Mouse (Mus musculus): Measurements from ENCODE around the gene Scnm1. TPM values are rescaled to one million over a fixed set of nuclear protein-coding genes. Genes with fewer than 3 reads are reported as not detected.

Gene Scnm1
- total RNA-seq, 1 experiment: 38.1 TPM

DNA sequence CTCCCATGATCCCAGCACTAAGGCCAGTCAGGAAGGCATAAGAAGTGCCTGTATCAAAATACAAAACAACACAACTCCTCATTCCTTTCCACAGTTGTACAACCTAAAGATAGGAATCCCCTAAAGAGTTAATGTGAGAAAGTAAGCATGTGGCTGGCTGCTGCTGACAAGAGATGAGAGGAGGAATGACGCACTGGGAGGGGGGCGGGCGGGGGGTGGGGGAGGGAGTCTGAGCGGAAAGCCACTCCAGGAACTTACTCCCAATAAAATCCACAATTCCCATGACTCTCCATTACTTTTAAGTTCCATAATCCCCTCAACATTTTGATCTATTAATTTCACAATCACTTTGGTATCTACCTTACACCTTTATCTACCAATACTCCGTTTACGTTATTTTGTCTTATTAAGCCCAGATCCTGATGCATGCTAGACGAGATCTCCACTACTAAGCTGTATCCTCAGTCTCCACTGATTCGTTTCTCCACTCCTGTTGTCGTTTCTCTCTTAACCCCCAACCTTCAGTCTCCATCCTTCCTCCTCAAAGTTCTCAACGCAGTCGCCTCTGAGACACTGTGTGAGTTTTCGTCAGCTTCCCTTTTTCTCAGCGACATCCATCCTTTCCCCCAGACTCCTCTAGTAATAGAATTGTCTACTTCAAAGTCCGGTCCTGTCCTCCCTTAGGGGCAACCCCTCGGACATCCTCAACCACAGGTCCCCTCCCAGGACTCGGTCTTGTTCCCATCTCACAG is 28.0 kb downstream of the Scnm1 start:
- in situ Hi-C loops (cut with MboI; ENCODE audit: low sequenced_read_pairs in 2 of 2, unreplicated experiment in 2 of 2): no loop called here
- H3K9ac ChIP-seq (ENCODE audit: insufficient read depth, low read depth, low read length, poor library complexity, severe bottlenecking): peak overlapping the region; percentile 89
- DNase-seq (ENCODE audit: low read depth, low spot score): no peak
- H3K4me1 ChIP-seq (ENCODE audit: control insufficient read depth in 2 of 2, insufficient read depth in 2 of 2, low read length in 2 of 2, poor library complexity in 1 of 2): peaks cover 0 to 1% of the 10 kb centered on the region in 2 experiments; a peak in 1 of 4 replicates
- peak overlapping the region; percentile 59 for H3K27ac ChIP-seq (ENCODE audit: insufficient read depth, low read depth, low read length, poor library complexity, severe bottlenecking)
- TF ChIP-seq ZNF384 (IDR thresholded peaks at IDR 0.05; ENCODE audit: low read depth, low read length) (no peak), ZC3H11A (IDR thresholded peaks at IDR 0.05; ENCODE audit: borderline replicate concordance, low read depth, low read length) (no peak), HCFC1 (IDR thresholded peaks at IDR 0.05; ENCODE audit: borderline replicate concordance, insufficient read depth, low read length) (no peak), CHD2 (IDR thresholded peaks at IDR 0.05; ENCODE audit: low read depth, low read length) (no peak), MAFK (IDR thresholded peaks at IDR 0.05; ENCODE audit: insufficient read depth, low read depth, low read length) (no peak)
- peaks cover 5% of the 10 kb centered on the region; the same call in 1 of the 2 replicates for H3K36me3 ChIP-seq (ENCODE audit: control insufficient read depth, insufficient read depth, low read length, poor library complexity, severe bottlenecking)
- H3K9me3 ChIP-seq (ENCODE audit: control insufficient read depth, insufficient read depth, low read depth, low read length): no peaks in the 10 kb centered on the region
- H3K4me3 ChIP-seq (ENCODE audit: insufficient read depth in 1 of 2, low read depth in 1 of 2, low read length in 2 of 2, poor library complexity in 1 of 2, severe bottlenecking in 1 of 2): peak overlapping the region; percentile 85 to 89

DNA sequence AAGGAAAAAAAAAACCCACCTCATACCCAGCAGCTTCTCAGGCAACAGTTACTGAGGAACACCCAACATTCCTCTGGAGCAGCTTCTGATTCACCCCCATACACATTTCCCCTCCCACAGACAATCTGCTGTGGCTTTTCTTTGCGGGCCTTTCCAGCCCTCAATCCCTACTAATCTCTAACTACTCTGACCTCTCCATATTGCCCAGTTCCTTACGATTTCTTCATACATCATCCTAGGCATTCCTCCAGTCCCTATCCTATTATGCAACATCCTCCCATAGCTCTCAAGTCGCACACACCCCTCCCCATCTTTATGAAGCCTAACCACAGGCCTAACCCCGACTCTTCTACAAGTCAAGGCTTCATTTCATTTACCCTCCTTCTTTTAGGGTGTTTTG is 28.7 kb downstream of the Scnm1 start:
- H3K27ac ChIP-seq (ENCODE audit: insufficient read depth, low read depth, low read length, poor library complexity, severe bottlenecking): no peak overlapping the region
- in situ Hi-C loops (cut with MboI; ENCODE audit: low sequenced_read_pairs in 2 of 2, unreplicated experiment in 2 of 2): no loop called here

GRCm38 (mm10) chr3:95100854-95101253 is 33.0 kb downstream of the Scnm1 start:
- no peak overlapping the region for H3K9ac ChIP-seq (ENCODE audit: insufficient read depth, low read depth, low read length, poor library complexity, severe bottlenecking)
- no peaks in the 10 kb centered on the region for H3K9me3 ChIP-seq (ENCODE audit: control insufficient read depth, insufficient read depth, low read depth, low read length)
- H3K4me1 ChIP-seq (ENCODE audit: control insufficient read depth in 2 of 2, insufficient read depth in 2 of 2, low read length in 2 of 2, poor library complexity in 1 of 2): peaks cover 0 to 1% of the 10 kb centered on the region in 2 experiments; a peak in 1 of 4 replicates
- no peak overlapping the region for H3K27ac ChIP-seq (ENCODE audit: insufficient read depth, low read depth, low read length, poor library complexity, severe bottlenecking)
- H3K36me3 ChIP-seq (ENCODE audit: control insufficient read depth, insufficient read depth, low read length, poor library complexity, severe bottlenecking): peaks cover 5% of the 10 kb centered on the region
- TF ChIP-seq ZC3H11A (IDR thresholded peaks at IDR 0.05; ENCODE audit: borderline replicate concordance, low read depth, low read length): no peak
- TF ChIP-seq CHD2 (IDR thresholded peaks at IDR 0.05; ENCODE audit: low read depth, low read length): no peak
- TF ChIP-seq MAFK (IDR thresholded peaks at IDR 0.05; ENCODE audit: insufficient read depth, low read depth, low read length): no peak
- TF ChIP-seq ZNF384 (IDR thresholded peaks at IDR 0.05; ENCODE audit: low read depth, low read length): no peak
- no peak for TF ChIP-seq HCFC1 (IDR thresholded peaks at IDR 0.05; ENCODE audit: borderline replicate concordance, insufficient read depth, low read length)
- DNase-seq (ENCODE audit: low read depth, low spot score): no peak
- in situ Hi-C loops (cut with MboI; ENCODE audit: low sequenced_read_pairs in 2 of 2, unreplicated experiment in 2 of 2): no loop called here
- H3K4me3 ChIP-seq (ENCODE audit: insufficient read depth in 1 of 2, low read depth in 1 of 2, low read length in 2 of 2, poor library complexity in 1 of 2, severe bottlenecking in 1 of 2): no peak overlapping the region

More for the DNA sequence above, 28.7 kb downstream of the Scnm1 start:
- Histone ChIP-seq H3K36me3 (ENCODE audit: control insufficient read depth, insufficient read depth, low read length, poor library complexity, severe bottlenecking) (peaks cover 5% of the 10 kb centered on the region; the same call in 1 of the 2 replicates), H3K4me1 (ENCODE audit: control insufficient read depth in 2 of 2, insufficient read depth in 2 of 2, low read length in 2 of 2, poor library complexity in 1 of 2) (peaks cover 0 to 1% of the 10 kb centered on the region in 2 experiments; a peak in 1 of 4 replicates), H3K4me3 (ENCODE audit: insufficient read depth in 1 of 2, low read depth in 1 of 2, low read length in 2 of 2, poor library complexity in 1 of 2, severe bottlenecking in 1 of 2) (peak overlapping the region; percentile 85 to 89), H3K9me3 (ENCODE audit: control insufficient read depth, insufficient read depth, low read depth, low read length) (no peaks in the 10 kb centered on the region), H3K9ac (ENCODE audit: insufficient read depth, low read depth, low read length, poor library complexity, severe bottlenecking) (peak overlapping the region; percentile 67; the same call in 1 of the 2 replicates)
- TF ChIP-seq ZNF384 (IDR thresholded peaks at IDR 0.05; ENCODE audit: low read depth, low read length) (no peak), MAFK (IDR thresholded peaks at IDR 0.05; ENCODE audit: insufficient read depth, low read depth, low read length) (no peak), ZC3H11A (IDR thresholded peaks at IDR 0.05; ENCODE audit: borderline replicate concordance, low read depth, low read length) (no peak), CHD2 (IDR thresholded peaks at IDR 0.05; ENCODE audit: low read depth, low read length) (no peak), HCFC1 (IDR thresholded peaks at IDR 0.05; ENCODE audit: borderline replicate concordance, insufficient read depth, low read length) (no peak)
- no peak for DNase-seq (ENCODE audit: low read depth, low spot score)

- no peaks in the 10 kb centered on the region; the same call in 1 of the 2 replicates for H3K36me3 ChIP-seq (ENCODE audit: control insufficient read depth, insufficient read depth, low read length, poor library complexity, severe bottlenecking)
- in situ Hi-C loops (cut with MboI; ENCODE audit: low sequenced_read_pairs in 2 of 2, unreplicated experiment in 2 of 2): no loop called here
Observed at GRCm38 (mm10) chr3:95088071-95088470, 45.7 kb downstream of the Scnm1 start.

More at GRCm38 (mm10) chr3:95088071-95088470, 45.7 kb downstream of the Scnm1 start:
- Histone ChIP-seq H3K9me3 (ENCODE audit: control insufficient read depth, insufficient read depth, low read depth, low read length) (no peaks in the 10 kb centered on the region), H3K4me3 (ENCODE audit: insufficient read depth in 1 of 2, low read depth in 1 of 2, low read length in 2 of 2, poor library complexity in 1 of 2, severe bottlenecking in 1 of 2) (no peak overlapping the region), H3K9ac (ENCODE audit: insufficient read depth, low read depth, low read length, poor library complexity, severe bottlenecking) (no peak overlapping the region), H3K4me1 (ENCODE audit: control insufficient read depth in 2 of 2, insufficient read depth in 2 of 2, low read length in 2 of 2, poor library complexity in 1 of 2) (no peaks in the 10 kb centered on the region; a peak in 1 of 4 replicates), H3K27ac (ENCODE audit: insufficient read depth, low read depth, low read length, poor library complexity, severe bottlenecking) (no peak overlapping the region)
- no peak for TF ChIP-seq ZNF384 (IDR thresholded peaks at IDR 0.05; ENCODE audit: low read depth, low read length)
- TF ChIP-seq CHD2 (IDR thresholded peaks at IDR 0.05; ENCODE audit: low read depth, low read length): no peak
- TF ChIP-seq HCFC1 (IDR thresholded peaks at IDR 0.05; ENCODE audit: borderline replicate concordance, insufficient read depth, low read length): no peak
- no peak for TF ChIP-seq MAFK (IDR thresholded peaks at IDR 0.05; ENCODE audit: insufficient read depth, low read depth, low read length)
- no peak for TF ChIP-seq ZC3H11A (IDR thresholded peaks at IDR 0.05; ENCODE audit: borderline replicate concordance, low read depth, low read length)
- no peak for DNase-seq (ENCODE audit: low read depth, low spot score)

Other genes with a start within 250 kb of the Scnm1 start
- gene Psmb4, start 247.1 kb downstream of the Scnm1 start, total RNA-seq (2012; rRNA removed): 395 and 498 TPM in 2 replicates
- 1.5 and 2.7 TPM in 2 replicates for gene Selenbp1, start 201.0 kb downstream of the Scnm1 start, total RNA-seq (2012; rRNA removed)
- gene Rfx5, start 179.9 kb downstream of the Scnm1 start, total RNA-seq (2012; rRNA removed): 6.1 and 9.0 TPM in 2 replicates
- gene Pi4kb, start 159.3 kb downstream of the Scnm1 start, total RNA-seq (2012; rRNA removed): 29.7 and 34.4 TPM in 2 replicates
- gene Zfp687, start 118.6 kb downstream of the Scnm1 start, total RNA-seq (2012; rRNA removed): 19.8 and 20.6 TPM in 2 replicates
- gene Psmd4, start 91.4 kb downstream of the Scnm1 start, total RNA-seq (2012; rRNA removed): 258 and 291 TPM in 2 replicates
- 23.2 and 30.7 TPM in 2 replicates for gene Pip5k1a, start 27.1 kb downstream of the Scnm1 start, total RNA-seq (2012; rRNA removed)
- 34.4 and 35.7 TPM in 2 replicates for gene Vps72, start 23.0 kb downstream of the Scnm1 start, total RNA-seq (2012; rRNA removed)
- 0.36 TPM in 1 of 2 replicates, not detected in the other for gene Tmod4, start 9.5 kb downstream of the Scnm1 start, total RNA-seq (2012; rRNA removed)
- 4.4 and 5.1 TPM in 2 replicates for gene Lysmd1, start 77 bp upstream of the Scnm1 start, total RNA-seq (2012; rRNA removed)
- gene Tnfaip8l2, start 8.3 kb upstream of the Scnm1 start, total RNA-seq (2012; rRNA removed): 1.0 and 1.3 TPM in 2 replicates
- 15.3 and 34.7 TPM in 2 replicates for gene Sema6c, start 26.4 kb upstream of the Scnm1 start, total RNA-seq (2012; rRNA removed)
- 28.7 and 30.7 TPM in 2 replicates for gene Gabpb2, start 83.9 kb upstream of the Scnm1 start, total RNA-seq (2012; rRNA removed)
- gene Cdc42se1, start 94.7 kb upstream of the Scnm1 start, total RNA-seq (2012; rRNA removed): 43.2 and 51.4 TPM in 2 replicates
- 5.3 and 10.1 TPM in 2 replicates for gene Mllt11, start 98.2 kb upstream of the Scnm1 start, total RNA-seq (2012; rRNA removed)
- 2.0 and 3.0 TPM in 2 replicates for gene Gm128, start 107.6 kb upstream of the Scnm1 start, total RNA-seq (2012; rRNA removed)
- gene Bnipl, start 117.2 kb upstream of the Scnm1 start, total RNA-seq (2012; rRNA removed): 6.7 and 16.0 TPM in 2 replicates
- gene Mindy1, start 147.3 kb upstream of the Scnm1 start, total RNA-seq (2012; rRNA removed): 48.8 and 54.5 TPM in 2 replicates
- 26.4 and 29.5 TPM in 2 replicates for gene Prune1, start 148.1 kb upstream of the Scnm1 start, total RNA-seq (2012; rRNA removed)
- gene Anxa9, start 173.2 kb upstream of the Scnm1 start, total RNA-seq (2012; rRNA removed): 0.58 and 1.1 TPM in 2 replicates
- 87.6 and 101 TPM in 2 replicates for gene Cers2, start 180.8 kb upstream of the Scnm1 start, total RNA-seq (2012; rRNA removed)
- 54.7 and 59.1 TPM in 2 replicates for gene Setdb1, start 223.2 kb upstream of the Scnm1 start, total RNA-seq (2012; rRNA removed)

All from ES-E14 (cell line).